Mouse (Mus musculus) neutrophil, adult 5-6 weeks (primary cell): ENCODE measurements around the gene Pafah1b3. TPM values are rescaled to one million over a fixed set of nuclear protein-coding genes. Genes with fewer than 3 reads are reported as not detected.
"Not testable (repeated sequence)": the region's sequence is repeated elsewhere in the genome, so short reads cannot be mapped to it uniquely, and the experiment has no call there.

Source experiments
- ATAC-seq: fragments of 151-379, 151-347 bp; 2 replicates; pipeline ENCODE4 v1.8.0; 2017; ENCODE audit warnings: mild to moderate bottlenecking, moderate TSS enrichment; ENCODE audit not compliant: insufficient number of reproducible peaks, poor library complexity, low FRiP score, severe bottlenecking; ENCODE audit errors: extremely low read depth
- total RNA-seq: library from RNA; stranded (forward); fragments of 200-1000 nt; gene quantifications from 2 replicates; pipeline ENCODE4 v1.2.3, GENCODE M21; 2017

Gene Pafah1b3
- total RNA-seq, 1 experiment from 2014 or later: 47.8 TPM

DNA sequence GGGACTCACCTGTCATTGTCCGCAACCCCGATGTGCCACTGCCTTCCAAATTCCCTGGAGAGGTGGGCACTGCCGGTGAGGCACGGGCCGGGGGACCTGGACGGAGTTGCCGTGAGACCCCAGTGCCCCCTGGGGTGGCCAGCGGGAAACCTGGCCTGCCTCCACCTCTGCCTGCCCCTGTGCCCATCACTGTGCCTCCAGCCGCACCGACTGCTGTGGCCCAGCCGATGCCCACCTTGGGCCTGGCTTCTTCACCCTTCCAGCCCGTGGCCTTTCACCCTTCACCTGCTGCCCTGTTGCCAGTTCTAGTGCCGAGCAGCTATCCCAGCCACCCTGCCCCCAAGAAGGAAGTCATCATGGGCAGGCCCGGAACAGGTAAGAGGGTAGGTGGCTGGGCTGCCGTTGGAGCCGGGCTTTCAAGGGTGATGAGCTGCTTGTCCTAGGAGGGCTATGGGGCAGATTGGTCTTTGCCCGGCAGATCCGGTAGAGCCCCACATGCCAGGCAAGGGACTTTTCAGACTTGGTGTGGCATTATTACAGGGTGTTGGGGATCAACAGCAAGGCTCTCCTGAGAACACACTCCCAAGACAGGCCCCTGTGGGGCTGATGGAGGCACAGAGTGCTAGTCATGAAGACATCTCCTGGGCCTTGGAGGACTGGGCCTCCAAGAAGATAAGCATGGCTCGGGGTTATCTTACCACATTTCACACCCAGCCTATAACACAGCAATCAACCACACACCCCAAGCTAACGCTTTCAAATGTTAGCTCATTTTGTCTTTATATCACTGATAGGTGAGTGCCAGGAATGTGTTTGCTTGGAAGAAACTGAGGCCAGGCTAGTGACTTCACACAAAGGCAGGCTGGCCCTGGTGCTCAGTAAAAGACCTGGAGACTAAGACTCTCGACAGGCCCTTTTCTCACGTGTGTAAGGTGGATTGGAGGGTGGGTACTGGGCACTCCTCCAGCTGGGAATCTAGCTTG is 24.2 kb downstream of the Pafah1b3 start:
- no peak for ATAC-seq

DNA sequence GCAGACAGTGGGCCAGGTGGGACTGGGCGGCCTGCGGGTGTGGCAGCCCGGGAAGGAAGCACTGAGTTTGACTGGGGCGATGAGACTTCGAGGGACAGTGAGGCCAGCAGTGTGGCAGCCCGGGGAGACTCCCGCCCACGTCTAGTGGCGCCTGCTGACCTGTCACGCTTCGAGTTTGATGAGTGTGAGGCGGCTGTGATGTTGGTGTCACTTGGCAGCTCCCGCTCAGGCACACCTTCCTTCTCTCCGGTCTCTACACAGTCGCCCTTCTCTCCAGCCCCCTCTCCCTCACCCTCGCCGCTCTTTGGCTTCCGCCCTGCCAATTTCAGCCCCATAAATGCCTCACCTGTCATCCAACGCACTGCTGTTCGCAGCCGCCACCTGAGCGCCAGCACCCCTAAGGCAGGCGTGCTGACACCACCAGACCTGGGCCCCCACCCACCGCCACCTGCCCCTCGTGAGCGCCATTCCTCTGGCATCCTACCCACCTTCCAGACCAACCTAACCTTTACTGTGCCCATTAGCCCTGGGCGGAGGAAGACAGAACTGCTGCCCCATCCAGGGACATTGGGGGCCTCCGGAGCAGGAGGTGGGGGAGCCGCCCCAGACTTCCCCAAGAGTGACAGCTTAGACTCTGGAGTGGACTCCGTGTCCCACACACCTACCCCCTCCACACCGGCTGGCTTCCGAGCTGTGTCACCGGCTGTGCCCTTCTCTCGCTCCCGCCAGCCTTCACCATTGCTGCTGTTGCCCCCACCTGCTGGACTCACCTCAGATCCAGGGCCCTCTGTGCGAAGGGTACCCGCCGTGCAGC is 25.1 kb downstream of the Pafah1b3 start:
- no peak for ATAC-seq

DNA sequence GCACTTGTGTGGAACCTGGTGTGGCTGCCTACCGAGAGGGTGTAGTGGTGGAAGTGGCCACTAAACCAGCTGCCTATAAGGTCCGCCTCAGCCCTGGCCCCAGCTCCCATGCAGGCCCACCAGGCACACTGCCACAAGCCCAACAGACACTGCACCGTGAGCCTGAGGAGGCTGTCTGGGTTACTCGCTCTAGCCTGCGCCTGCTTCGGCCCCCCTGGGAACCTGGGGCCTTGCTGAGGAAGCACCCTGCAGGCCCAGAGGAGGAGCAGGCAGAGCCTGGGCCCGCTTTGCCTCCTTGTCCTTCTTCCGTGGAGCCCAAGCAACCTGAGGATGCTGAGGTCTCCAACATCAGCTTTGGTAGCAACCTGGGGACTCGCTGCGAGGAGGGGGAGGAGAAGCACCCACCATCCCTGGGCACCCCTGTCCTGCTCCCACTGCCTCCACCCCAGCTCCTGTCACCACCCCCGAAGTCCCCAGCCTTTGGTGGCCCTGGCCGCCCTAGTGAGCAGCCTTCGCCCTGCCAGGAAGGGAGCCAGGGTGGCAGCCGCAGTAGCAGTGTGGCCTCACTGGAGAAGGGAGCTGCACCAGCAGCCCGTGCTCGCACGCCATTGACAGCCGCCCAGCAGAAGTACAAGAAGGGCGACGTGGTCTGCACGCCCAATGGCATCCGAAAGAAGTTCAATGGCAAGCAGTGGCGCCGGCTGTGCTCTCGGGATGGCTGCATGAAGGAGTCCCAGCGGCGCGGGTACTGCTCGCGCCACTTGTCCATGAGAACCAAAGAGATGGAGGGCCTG is 25.9 kb downstream of the Pafah1b3 start:
- no peak for ATAC-seq

DNA sequence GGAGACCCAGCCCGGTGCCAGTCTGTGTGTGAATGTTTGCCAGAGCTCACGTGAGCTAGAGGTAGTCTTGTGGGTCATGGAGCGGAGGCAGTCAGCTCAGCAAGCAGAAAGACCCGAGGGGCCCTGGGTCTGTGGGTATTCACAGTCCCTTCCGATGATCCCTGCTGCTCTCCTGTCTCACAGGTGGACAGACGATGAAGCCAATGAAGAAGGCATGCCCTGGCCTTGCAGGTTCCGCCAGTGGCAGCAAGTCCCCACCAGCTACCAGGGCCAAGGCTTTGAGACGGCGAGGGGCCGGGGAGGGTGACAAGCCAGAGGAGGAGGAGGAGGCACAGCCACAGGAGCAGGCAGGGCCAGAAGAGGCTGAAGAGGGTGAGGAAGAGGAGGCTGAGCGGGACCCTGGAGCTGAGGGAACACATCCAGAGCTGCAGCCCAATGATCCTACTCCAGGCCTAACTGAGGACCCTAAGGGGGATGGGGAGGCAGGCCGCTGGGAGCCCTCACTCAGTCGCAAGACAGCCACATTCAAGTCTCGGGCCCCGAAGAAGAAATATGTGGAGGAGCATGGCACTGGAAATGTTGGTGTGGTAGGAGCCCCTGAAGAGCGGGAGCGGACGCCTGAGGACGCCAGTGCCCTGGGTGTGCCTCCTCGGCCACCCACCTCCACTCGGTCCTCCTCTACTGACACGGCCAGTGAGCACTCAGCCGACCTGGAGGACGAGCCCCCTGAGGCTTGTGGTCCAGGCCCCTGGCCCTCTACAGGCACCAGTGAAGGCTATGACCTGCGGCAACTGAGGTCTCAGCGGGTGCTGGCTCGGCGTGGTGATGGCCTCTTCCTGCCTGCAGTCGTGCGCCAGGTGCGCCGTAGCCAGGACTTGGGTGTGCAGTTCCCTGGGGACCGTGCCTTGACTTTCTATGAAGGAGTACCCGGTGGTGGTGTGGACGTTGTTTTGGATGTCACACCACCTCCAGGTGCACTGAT is 26.8 kb downstream of the Pafah1b3 start:
- no peak for ATAC-seq

DNA sequence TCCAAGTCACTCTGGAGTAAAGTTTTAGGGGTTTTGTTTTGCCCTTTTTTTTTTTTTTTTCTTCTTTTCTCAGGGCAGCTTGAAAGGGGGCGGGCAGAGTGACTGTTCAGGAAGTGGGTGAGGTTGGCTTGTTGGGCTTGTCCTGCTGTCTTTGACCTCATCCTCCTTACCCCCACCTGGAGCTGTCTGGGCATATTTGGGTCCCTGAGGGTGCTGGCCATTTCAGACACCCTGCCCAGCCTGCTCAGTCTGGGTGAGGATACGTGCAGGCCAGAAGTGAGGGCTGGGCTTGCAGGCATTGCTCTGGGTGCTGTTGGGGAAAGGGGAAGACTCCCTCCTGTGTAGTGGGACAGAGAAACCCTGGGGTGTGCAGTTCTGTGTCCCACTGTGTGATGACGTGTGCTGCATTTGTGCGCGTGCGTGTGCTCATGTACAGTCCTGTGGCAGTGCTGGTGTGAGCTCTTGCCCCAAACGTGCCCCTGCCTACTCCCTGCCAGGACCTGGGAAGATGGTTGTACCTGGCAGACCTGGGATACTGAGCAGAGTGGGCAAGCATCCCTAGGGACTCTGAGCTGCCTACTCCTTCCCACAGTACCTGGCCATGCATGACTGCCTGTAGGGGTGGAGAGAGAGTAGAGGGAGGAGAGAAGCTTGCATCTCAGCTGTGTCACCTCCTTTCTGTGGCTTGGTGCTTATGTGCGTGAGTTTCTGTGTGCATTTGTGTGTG is 28.1 kb downstream of the Pafah1b3 start:
- ATAC-seq: no peak

DNA sequence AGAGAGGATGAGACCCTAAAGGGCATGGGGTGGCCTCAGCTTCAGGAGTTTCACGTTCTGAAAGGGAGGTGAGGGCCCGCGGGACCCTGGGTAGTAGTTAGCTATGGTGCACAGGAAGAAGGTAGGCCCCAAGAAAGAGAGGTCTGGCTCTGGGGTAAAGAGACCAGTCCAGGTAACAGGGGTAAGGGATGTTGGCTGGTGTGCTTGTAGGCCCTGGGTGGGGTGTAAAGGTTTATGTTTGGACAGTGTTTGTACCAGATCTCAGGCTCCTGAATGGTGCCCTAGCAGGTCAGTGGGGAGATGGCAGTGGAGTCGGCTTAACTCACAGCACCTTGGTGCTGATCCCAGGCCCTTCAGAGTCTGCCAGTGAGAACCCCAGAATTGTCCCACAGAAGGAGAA is 28.8 kb downstream of the Pafah1b3 start:
- ATAC-seq: no peak

DNA sequence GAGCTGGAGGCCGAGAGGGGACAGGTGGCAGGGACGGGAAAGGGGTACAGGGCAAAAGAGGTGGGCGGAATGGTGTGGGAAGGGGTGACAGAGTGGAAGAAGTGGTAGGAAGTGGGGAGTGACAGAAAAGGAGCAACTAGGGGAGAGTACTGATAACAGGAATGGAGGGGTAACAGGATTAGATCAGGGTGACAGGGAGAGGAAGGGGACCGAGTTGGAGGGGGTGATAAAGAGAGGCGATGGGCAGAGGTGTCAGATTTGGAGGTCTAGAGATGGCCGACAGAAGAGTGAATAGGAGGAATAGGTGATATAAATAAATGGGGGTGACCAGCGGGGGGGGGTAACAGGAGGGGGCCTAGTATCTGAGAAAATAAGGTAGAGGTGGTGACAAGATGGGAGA is 29.2 kb downstream of the Pafah1b3 start:
- no peak for ATAC-seq

DNA sequence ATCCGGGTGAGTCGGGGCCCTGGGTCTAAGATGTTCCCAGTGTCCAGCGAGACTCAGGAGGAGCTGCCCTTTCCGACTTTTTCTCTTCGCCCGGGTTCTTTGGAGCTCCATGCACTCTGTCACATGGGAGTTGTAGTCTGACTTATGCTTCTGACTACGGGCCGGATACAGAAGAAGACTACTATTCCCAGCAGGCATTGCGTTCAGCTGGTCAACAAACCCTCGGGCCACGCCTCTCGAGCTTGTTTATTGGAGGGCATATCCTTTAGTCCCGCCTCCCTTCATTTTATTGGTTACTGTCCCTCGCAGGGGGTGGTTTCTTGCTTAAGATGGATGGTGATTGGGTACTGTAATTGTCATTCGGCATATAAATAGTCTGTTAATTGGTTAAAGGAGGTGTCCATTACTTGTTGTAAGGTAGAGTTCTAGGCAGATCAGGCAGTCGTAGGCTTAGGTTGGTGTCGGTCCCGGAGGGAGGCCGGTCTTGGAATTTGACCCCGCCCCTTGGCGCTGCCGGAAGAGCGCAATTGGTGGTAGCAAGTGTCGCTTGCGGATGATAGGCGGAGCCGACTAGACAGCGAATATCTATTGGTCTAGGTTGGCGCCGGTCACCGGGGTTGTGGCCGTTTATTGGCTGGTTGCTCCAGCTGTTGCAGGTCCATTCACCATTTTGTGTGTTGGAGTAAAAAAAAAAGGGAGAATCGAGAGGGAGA is 29.9 kb downstream of the Pafah1b3 start:
- ATAC-seq: peak; percentile 75

DNA sequence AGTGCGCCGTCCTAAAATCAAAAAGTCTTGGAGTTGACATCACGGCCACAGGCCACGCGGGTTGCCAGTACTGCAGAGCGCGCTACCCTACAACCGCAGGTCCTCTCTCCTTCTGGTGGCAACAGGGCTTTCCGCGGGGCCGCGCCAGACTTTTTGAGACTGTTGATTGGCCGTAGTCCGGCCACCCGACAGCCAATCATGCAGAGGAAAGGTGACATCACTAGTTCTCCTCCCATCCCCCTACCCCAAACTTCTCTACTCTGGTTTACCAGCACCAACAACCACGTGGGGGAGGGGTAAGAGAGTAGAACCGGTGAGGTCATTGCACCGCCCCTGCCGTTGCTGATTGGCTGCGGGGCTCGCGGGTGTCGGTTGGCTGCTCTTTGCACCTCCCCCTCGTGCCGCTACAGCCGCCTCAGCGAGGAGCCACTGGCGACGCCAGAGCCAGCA is 30.5 kb downstream of the Pafah1b3 start, which contains the start of gene Cic:
Gene Cic, plus strand, starts transcription at position 404 of the 450 bp plus-strand sequence.
- ATAC-seq: peak; percentile 65

DNA sequence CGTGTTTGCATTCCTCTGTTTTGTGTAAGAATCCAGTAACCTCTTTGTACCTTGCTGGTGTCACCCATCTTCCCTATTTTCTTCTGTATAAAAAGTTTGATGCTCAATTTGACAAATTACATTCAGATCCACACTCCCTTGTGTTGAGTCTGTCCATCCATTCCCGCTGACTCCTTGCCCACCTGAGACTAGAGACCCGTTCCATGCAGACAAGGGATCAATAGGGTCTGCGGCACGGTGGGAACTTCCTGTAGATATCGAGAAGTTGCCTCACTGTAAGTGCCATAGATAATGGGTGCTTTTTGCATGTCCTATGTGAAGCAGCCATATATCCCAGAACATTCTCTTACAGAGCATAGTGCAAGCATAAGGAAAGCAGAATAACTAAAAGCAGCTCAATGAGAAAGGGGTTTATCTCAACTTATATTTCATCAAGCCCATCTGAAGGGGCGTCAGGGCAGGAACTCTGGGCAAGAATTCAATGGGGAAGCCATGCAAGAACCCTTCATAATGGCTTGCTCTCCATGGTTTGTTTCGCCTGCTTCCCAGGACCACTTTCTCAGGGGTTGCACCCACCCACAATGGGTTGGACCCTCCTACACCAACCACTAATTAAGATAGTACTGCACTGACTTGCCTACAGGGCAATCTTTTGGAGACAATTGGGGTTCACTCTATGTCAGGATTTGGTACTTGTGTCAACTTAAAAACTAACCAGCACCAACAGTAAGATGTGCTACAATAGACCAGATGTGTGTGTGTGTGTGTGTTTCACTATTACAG is 31.4 kb downstream of the Pafah1b3 start:
- no peak for ATAC-seq

DNA sequence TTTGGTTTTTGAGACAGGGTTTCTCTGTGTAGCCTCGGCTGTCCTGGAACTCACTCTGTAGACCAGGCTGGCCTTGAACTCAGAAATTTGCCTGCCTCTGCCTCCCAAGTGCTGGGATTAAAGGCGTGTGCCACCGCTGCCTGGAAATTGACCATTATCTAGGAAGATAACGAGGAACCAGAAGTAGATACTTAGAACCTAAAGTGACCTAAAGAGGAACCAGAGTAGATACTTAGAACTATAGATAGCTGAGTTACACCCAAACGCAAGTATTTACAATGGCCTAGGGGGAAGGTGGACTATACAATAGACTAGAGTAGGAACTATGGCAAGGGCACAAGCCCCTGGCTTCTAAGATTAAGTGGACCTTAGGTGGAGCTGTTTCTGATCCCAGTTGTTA is 32.0 kb downstream of the Pafah1b3 start:
- ATAC-seq: not testable (repeated sequence)

DNA sequence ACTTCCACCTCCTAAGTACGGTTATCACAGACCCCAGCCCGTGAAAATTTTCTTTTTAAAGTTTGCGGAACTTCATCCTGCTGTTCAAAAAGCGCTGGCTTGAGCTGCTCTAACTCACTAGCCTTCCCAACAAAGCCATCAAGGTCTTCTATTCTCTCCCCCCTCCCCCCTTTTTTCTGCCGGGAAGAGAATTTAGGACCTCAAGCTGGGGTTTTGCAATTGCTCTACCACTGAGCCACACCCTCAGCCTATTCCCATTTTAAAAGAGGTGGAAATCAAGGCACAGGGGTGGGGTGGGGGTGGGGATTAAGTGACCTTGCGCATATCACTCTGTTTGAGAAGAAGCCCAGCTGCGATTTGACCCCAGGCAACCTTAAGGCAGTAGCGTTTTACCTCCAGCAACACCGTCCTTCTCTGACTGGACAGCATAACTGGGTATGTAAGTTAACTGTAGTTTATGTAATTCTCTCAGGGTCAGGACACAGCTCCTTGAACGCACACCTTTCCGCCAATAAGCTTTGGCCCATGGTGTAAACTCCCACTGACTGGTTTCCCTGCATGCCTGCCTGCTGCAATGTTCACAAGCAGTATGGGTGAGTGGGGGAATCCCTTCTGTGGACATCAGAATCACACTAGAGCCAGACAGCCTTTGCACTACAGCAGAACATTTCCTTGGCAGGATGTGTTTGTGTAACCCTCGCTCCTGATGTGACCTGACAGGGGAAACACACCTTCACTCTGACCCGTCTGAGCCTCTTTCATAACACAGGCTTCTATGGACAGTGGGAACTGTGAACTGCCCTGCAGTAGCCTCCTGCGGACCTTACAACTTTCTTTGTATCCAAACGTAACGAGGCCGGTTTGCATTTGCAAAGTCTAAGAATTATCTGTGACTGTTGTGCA is 33.6 kb downstream of the Pafah1b3 start:
- ATAC-seq: no peak

DNA sequence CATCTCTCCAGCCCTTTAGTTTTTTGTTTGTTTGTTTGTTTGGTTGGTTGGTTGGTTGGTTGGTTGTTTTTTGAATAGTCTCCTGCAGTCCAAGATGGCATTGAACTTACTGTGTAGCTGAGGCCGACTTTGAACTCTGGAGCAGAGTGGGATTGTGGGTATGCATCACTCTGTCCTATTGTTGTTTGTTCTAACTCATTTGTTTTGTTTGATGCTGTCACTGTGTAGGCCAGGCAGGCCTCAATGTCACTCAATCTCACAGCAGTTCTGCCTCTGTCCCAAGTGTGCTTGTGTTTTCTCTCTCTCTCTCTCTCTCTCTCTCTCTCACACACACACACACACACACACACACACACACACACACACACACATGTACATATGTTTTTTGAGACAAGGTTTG is 35.9 kb downstream of the Pafah1b3 start:
- ATAC-seq: no peak

DNA sequence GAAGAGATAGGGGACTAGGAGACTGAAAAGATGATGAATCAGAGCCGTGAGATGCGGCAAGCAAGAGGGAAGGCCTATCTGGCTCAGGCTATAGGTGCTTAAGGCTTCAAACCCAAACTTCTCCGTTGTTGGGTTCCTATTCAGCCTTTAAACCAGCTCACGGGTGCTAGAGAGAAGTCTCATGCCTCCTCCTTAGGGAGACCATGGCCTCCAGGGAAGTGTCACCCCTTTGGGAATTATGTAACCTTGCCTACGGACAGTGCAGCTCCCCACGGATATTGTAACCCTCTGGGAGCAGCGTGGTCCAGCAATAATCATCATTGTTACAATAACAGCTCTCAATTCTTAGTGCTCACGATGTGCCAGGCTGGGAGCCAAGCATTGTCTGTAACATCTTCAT is 46.0 kb downstream of the Pafah1b3 start:
- ATAC-seq: no peak
